Mouse (Mus musculus) lung, embryonic 16.5 days (tissue): Measurements from ENCODE around the gene Tnfrsf14. TPM values are rescaled to one million over a fixed set of nuclear protein-coding genes. Genes with fewer than 3 reads are reported as not detected.

Experiments used
- ATAC-seq: fragments of 200-750 bp; cut with Nextera tagmentation; 2 replicates; pipeline ENCODE4 v1.8.0; 2017; ENCODE audit warnings: low read depth, mild to moderate bottlenecking, moderate library complexity
- H3K27ac ChIP-seq: fragments of 300-500 bp; sonication (generic); 2 replicates; pipeline ENCODE4 v1.5.1; 2014; ENCODE audit warnings: mild to moderate bottlenecking, control low read depth, low read length
- H3K27me3 ChIP-seq: fragments of 300-500 bp; sonication (generic); 2 replicates; pipeline ENCODE4 v1.6.1; 2014; ENCODE audit warnings: low read depth, low read length, mixed read lengths; ENCODE audit not compliant: control insufficient read depth, insufficient read depth
- H3K36me3 ChIP-seq: fragments of 300-500 bp; sonication (generic); 2 replicates; pipeline ENCODE4 v1.6.1; 2014; ENCODE audit warnings: low read length; ENCODE audit not compliant: control insufficient read depth, insufficient read depth
- H3K4me1 ChIP-seq: fragments of 300-500 bp; sonication (generic); replicated peaks from 2 replicates; pipeline ENCODE4 v1.6.1; 2014; ENCODE audit warnings: low read length, mixed read lengths; ENCODE audit not compliant: control insufficient read depth, insufficient read depth
- H3K4me2 ChIP-seq: fragments of 300-500 bp; sonication (generic); 2 replicates; pipeline ENCODE4 v1.6.1; 2014; ENCODE audit warnings: low read depth, low read length, control low read depth
- H3K4me3 ChIP-seq: fragments of 300-500 bp; sonication (generic); 2 replicates; pipeline ENCODE4 v1.5.1; 2014; ENCODE audit warnings: mild to moderate bottlenecking, low read length, control low read depth
- H3K9ac ChIP-seq: fragments of 300-500 bp; sonication (generic); 2 replicates; pipeline ENCODE4 v1.6.1; 2014; ENCODE audit warnings: low read length, control low read depth
- H3K9me3 ChIP-seq: fragments of 300-500 bp; sonication (generic); 2 replicates; pipeline ENCODE4 v1.6.1; 2016; ENCODE audit warnings: low read length; ENCODE audit not compliant: control insufficient read depth
- WGBS: fragments of 180-500 bp; shearing (Covaris S2); extraction: QIAGEN DNeasy Blood & Tissue Kit; methylation state at CpG from one replicate; pipeline ENCODE4 v1.1.7; 2014; 5-methylcytosine and 5-hydroxymethylcytosine counted together
- polyA plus RNA-seq: library from polyadenylated mRNA; unstranded; fragments of >200 nt; fragmentation: Nextera tagmentation; extraction: Ambion mirVana; gene quantifications from 2 replicates; pipeline ENCODE4 v1.2.1, GENCODE M21; 2015

Gene Tnfrsf14
- 1.7 and 1.9 TPM in 2 replicates for polyA plus RNA-seq

DNA sequence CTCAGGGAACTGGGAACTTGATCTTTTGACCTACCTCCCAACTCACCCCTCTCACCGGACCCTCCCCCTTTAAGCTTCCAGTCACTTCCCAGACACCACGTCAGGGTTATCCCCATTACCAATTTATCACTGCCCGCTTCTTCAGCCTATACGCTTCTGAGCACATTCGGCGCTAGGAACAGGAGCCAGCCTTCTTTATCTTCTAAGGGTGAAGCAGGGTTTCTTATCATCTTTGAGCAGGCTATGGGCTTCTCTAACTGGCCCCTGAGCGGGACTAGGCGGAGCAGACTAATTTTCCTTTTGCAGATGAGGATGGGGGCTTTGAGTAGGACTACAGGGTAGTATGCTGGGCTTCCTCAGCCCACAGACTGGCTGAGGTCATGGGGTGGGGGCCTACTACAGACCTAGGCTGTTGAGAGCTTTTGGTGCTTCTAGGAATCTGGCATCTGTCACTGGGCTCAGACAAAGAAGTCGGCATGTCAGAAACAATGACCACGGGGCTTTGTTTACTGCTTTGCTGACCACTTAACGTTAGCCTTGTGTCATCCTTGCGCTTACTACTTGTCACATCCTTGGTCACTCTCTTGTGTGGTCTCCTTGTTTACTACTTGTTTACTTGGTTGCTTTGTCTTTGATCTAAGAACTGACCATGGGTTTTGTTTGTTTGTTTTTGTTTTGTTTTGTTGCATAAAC is at the start of gene Tnfrsf14:
Gene Tnfrsf14 (minus strand): TSS at position 169 of the 693 bp plus-strand sequence.
- Histone ChIP-seq H3K36me3 (no peaks in the 10 kb centered on the region), H3K9ac (peak within 1 kb of the TSS; percentile 55), H3K9me3 (no peaks in the 10 kb centered on the region), H3K4me2 (peak within 1 kb of the TSS; percentile 50), H3K27me3 (no peaks in the 10 kb centered on the region), H3K4me1 (peaks cover 13% of the 10 kb centered on the region), H3K27ac (peak within 1 kb of the TSS; percentile 56), H3K4me3 (peak within 1 kb of the TSS; percentile 32)
- 30% methylated on average over 12 of the region's 12 CpGs for WGBS
- peak; percentile 21; the same call in 1 of the 2 replicates for ATAC-seq

DNA sequence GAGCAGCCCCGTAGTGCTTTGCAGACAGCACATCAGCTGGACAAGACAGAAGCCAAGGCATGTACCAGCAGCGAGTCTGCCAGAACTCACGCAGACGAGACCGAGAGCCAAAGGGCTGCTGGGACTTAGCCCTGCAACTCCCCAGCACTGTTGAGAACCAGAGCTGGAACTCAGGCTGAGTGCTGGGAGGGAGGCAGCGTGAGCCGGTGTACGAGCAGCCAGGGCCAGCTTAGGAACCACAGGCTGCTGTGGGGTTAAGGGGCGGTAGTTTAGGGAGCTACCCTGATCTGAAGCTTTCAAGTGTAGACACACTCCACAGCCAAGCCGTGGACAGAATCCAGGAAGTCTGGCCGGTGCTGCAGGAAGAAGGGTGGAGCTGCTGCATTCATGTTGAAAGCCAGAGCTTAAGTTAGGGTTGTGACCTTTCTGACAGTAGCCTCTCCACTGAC is 45.8 kb upstream of the Tnfrsf14 start:
- peaks cover 86% of the 10 kb centered on the region for H3K36me3 ChIP-seq
- H3K9ac ChIP-seq = no peak overlapping the region
- WGBS = 83% methylated on average over 11 of the region's 11 CpGs
- H3K4me2 ChIP-seq = no peak overlapping the region
- no peaks in the 10 kb centered on the region for H3K4me1 ChIP-seq
- no peak overlapping the region for H3K27ac ChIP-seq
- H3K9me3 ChIP-seq = no peaks in the 10 kb centered on the region
- no peak overlapping the region for H3K4me3 ChIP-seq
- H3K27me3 ChIP-seq = no peaks in the 10 kb centered on the region
- ATAC-seq = no peak

- no peaks in the 10 kb centered on the region for H3K4me1 ChIP-seq
- no peak overlapping the region for H3K4me2 ChIP-seq
- H3K27ac ChIP-seq = no peak overlapping the region
- 93% methylated on average over 12 of the region's 12 CpGs for WGBS
- H3K36me3 ChIP-seq = peaks cover 75% of the 10 kb centered on the region
- no peak overlapping the region for H3K9ac ChIP-seq
- no peak overlapping the region for H3K4me3 ChIP-seq
- ATAC-seq = no peak
- H3K27me3 ChIP-seq = no peaks in the 10 kb centered on the region
- no peaks in the 10 kb centered on the region for H3K9me3 ChIP-seq
Observed at GRCm38 (mm10) chr4:154972546-154972945, 44.2 kb upstream of the Tnfrsf14 start.

DNA sequence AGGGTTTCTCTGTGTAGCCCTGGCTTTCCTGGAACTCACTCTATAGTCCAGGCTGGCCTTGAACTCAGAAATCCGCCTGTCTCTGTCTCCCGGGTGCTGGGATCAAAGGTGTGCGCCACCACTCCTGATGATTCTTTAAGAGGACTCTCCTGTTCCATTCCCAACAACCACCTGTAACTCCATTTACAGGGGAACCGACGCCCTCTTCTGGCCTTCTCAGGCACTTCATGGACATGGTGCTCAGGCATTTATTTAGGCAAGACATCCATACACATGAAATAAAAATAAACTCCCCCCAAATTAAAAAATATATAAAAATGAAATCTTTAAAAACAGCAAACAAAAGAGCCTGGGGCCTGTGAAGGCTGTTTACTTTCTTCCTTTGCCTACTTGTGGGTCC is 38.8 kb upstream of the Tnfrsf14 start:
- WGBS = 61% methylated on average over 5 of the region's 5 CpGs
- H3K4me3 ChIP-seq = no peak overlapping the region
- no peak overlapping the region for H3K9ac ChIP-seq
- H3K4me1 ChIP-seq = peaks cover 18% of the 10 kb centered on the region
- ATAC-seq = no peak
- no peak overlapping the region for H3K27ac ChIP-seq
- peaks cover 33% of the 10 kb centered on the region for H3K36me3 ChIP-seq
- H3K4me2 ChIP-seq = no peak overlapping the region
- peaks cover 10% of the 10 kb centered on the region for H3K27me3 ChIP-seq
- no peaks in the 10 kb centered on the region for H3K9me3 ChIP-seq

- no peak for ATAC-seq
- H3K4me1 ChIP-seq = peaks cover 26% of the 10 kb centered on the region
Observed at GRCm38 (mm10) chr4:154965856-154966255, 37.5 kb upstream of the Tnfrsf14 start.

DNA sequence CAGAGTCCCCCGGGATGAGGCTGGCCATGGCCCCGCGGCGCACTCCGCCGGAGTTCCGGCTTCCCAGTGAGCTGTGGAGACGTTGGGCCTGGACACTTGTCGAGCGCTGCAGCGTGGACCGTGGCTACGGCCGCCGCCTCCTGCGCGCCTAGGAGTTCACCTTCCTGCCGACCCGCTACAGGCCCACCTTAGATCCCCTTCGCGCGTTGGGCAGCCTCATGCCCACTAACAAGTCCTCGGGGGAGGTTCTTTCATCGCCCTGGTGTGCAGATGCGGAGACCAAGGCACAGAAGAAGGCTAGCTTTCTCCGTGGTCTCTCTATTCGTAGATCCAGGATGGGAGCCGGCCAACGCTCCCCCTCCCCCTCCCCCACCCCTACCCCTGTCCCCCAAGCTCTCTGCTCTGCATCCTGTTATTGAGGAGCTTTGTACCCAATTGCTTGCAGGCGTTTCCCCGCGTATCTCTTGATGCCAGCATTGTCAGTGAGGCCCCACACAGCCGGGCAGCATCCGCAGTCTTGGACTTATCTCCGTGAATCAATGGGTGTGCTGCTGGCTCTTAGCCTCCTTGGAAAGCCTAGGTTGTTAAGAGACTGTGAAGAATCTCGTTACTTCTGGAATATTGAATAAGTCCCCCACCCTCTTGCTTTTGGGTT is 36.3 kb upstream of the Tnfrsf14 start:
- H3K9ac ChIP-seq = peak overlapping the region; percentile 85
- peaks cover 35% of the 10 kb centered on the region for H3K27me3 ChIP-seq
- under 1% methylated on average over 29 of the region's 36 CpGs for WGBS
- H3K36me3 ChIP-seq = peaks cover 8% of the 10 kb centered on the region
- H3K9me3 ChIP-seq = no peaks in the 10 kb centered on the region
- ATAC-seq = no peak
- peak overlapping the region; percentile 73 for H3K4me2 ChIP-seq
- H3K4me1 ChIP-seq = peaks cover 33% of the 10 kb centered on the region
- peak overlapping the region; percentile 73 for H3K4me3 ChIP-seq
- peak overlapping the region; percentile 83 for H3K27ac ChIP-seq

More at GRCm38 (mm10) chr4:154965856-154966255, 37.5 kb upstream of the Tnfrsf14 start:
- H3K9ac ChIP-seq = no peak overlapping the region
- H3K36me3 ChIP-seq = peaks cover 20% of the 10 kb centered on the region
- H3K27ac ChIP-seq = no peak overlapping the region
- no peak overlapping the region for H3K4me3 ChIP-seq
- WGBS = 61% methylated on average over 3 of the region's 3 CpGs
- peaks cover 23% of the 10 kb centered on the region for H3K27me3 ChIP-seq
- H3K4me2 ChIP-seq = no peak overlapping the region
- no peaks in the 10 kb centered on the region for H3K9me3 ChIP-seq

DNA sequence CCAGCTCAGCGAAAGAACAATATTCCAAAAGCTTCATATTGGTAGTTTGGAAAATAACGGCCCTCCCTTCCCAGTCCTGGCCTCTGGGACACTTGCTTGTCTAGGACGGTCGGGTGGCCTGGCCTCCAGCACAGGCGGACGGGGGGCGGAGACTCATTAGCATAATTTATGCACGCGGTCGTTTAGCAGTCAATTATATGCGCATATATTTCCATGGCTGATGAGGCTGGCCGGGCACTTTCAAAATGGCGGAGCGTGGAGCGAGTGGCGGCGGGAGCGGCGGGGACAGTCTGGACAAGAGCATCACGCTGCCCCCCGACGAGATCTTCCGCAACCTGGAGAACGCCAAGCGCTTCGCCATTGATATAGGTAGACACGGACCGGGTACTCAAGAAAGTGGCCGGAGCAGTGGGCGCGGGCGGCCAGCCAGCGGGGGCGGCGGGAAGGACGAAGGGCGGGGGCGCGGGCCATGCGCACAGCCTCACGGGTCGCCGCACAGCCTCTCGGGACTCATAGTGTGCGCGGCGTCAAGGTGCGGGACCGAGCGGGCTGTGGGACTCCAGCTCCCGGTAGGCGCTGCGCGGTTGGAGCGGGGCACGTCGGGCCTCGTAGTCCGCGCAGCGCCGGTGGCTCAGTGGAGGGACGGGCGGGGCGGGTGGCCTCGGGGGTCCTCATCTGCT is 35.7 kb upstream of the Tnfrsf14 start, which contains the start of gene Pank4:
Gene Pank4 (plus strand): TSS at position 223 of the 680 bp plus-strand sequence.
- H3K27me3 ChIP-seq = peaks cover 42% of the 10 kb centered on the region
- WGBS = under 1% methylated on average over 57 of the region's 66 CpGs
- ATAC-seq = peak; percentile 95
- peak within 1 kb of the TSS; percentile 73 for H3K4me3 ChIP-seq
- H3K4me2 ChIP-seq = peak within 1 kb of the TSS; percentile 73
- H3K27ac ChIP-seq = peak within 1 kb of the TSS; percentile 83
- H3K9me3 ChIP-seq = no peaks in the 10 kb centered on the region
- peak within 1 kb of the TSS; percentile 85 for H3K9ac ChIP-seq
- H3K4me1 ChIP-seq = peaks cover 33% of the 10 kb centered on the region
- H3K36me3 ChIP-seq = peaks cover 2% of the 10 kb centered on the region; the same call in 1 of the 2 replicates

- Histone ChIP-seq H3K4me2 (peak overlapping the region; percentile 73), H3K36me3 (no peaks in the 10 kb centered on the region), H3K4me1 (peaks cover 35% of the 10 kb centered on the region), H3K9me3 (no peaks in the 10 kb centered on the region), H3K27ac (no peak overlapping the region), H3K9ac (peak overlapping the region; percentile 85; the same call in 1 of the 2 replicates), H3K27me3 (peaks cover 49% of the 10 kb centered on the region), H3K4me3 (peak overlapping the region; percentile 73)
- no peak for ATAC-seq
- 32% methylated on average over 11 of the region's 11 CpGs for WGBS
Observed at GRCm38 (mm10) chr4:154963190-154963836, 35.0 kb upstream of the Tnfrsf14 start.
